Mouse (Mus musculus) Muller cell, postnatal 12 days (primary cell): ENCODE measurements around the gene Olfr106-ps.

Source experiments
- DNase-seq: peaks from one replicate; pipeline ENCODE4 v3.0.0-alpha.2; 2015; ENCODE audit errors: inconsistent ontology term

Olfr106-ps gene

DNA sequence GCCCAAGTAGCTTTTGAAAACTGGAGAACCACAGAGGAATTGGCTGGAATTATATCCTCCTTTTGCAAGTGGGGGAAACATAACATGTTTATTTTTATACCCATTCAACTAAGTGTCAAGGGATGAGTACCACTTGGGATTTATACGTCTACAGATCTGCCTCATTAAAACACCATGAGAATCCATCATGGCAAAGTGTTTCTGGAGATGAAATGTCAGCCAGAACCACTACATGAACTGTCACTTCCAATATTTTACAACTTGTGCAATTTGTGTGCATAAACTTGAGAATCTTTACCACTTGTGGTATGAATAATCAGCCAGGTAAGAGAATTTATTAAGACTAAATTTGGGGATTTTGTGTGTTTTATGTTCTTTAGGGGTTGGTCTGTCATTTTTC is at the start of gene Olfr106-ps:
Gene Olfr106-ps, plus strand, starts transcription at position 301 of the 400 bp plus-strand sequence.
- DNase-seq = no peak

- DNase-seq = no peak
Measured at GRCm38 (mm10) chr17:37359282-37359681, 30.9 kb upstream of the Olfr106-ps start, which contains the start of gene Olfr104-ps. Gene Olfr104-ps, plus strand, starts transcription at chr17:37359582.

- no peak for DNase-seq
Measured at GRCm38 (mm10) chr17:37378733-37379132, 11.5 kb upstream of the Olfr106-ps start, which contains the start of gene Olfr105-ps. Gene Olfr105-ps, plus strand, starts transcription at chr17:37379033.

GRCm38 (mm10) chr17:37398926-37399325 is 8.7 kb downstream of the Olfr106-ps start, which contains the start of gene Olfr107:
Gene Olfr107, plus strand, starts transcription at chr17:37399226.
- no peak for DNase-seq

GRCm38 (mm10) chr17:37413380-37413779 is 23.2 kb downstream of the Olfr106-ps start:
- no peak for DNase-seq

DNA sequence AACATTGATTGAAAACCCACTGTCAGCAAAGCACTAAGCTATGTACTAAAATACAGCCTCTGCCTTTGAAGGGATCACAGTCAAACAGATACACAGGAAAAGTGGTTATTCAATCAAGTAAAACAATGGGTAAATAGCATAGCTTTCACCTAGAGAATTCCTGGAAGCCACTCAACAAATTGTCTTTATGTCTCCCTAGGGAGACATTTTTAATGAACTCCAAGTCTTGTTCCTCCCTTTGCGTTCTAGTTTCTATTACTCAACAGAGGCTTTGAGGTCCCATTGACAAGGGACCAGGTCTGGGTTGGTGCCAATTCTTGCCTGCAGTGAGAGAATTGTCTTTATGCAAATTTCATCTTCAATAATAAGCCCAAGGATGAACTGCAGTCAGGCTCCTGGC is 55.0 kb downstream of the Olfr106-ps start, which contains the start of gene Olfr108:
Gene Olfr108, plus strand, starts transcription at position 301 of the 400 bp plus-strand sequence.
- no peak for DNase-seq
